Mouse (Mus musculus) cerebellum, adult 2 months (tissue): ENCODE results near the gene Zfp280d.

Source experiments
- CTCF ChIP-seq: fragments of 200-500 bp; IDR thresholded peaks from 2 replicates; pipeline ENCODE4 v1.5.1; 2011; ENCODE audit warnings: low read depth, mild to moderate bottlenecking, control low read depth, low read length, moderate library complexity, borderline replicate concordance; ENCODE audit not compliant: insufficient read depth
- POLR2A ChIP-seq: fragments of 200-500 bp; IDR thresholded peaks from 2 replicates; pipeline ENCODE4 v1.6.1; 2011; ENCODE audit warnings: low read length, control low read depth, borderline replicate concordance; ENCODE audit not compliant: insufficient read depth

- TF ChIP-seq CTCF (no peak), POLR2A (no peak)
These were observed 111.1 kb downstream of the Zfp280d start for GRCm38 (mm10) chr9:72385786-72386185.
